Mouse (Mus musculus) liver, postnatal 0 days (tissue): ENCODE measurements around the gene Cfap97. TPM values are rescaled to one million over a fixed set of nuclear protein-coding genes. Genes with fewer than 3 reads are reported as not detected.
"Not testable (repeated sequence)": the region's sequence is repeated elsewhere in the genome, so short reads cannot be mapped to it uniquely, and the experiment has no call there.

Experiments
- ATAC-seq: fragments of 200-750 bp; cut with Nextera tagmentation; 2 replicates; pipeline ENCODE4 v1.8.0; 2017; ENCODE audit warnings: mild to moderate bottlenecking, moderate library complexity
- DNase-seq: peaks from one replicate; pipeline ENCODE4 v3.0.0-alpha.2; 2016
- H3K27ac ChIP-seq: fragments of 300-500 bp; sonication (generic); 2 replicates; pipeline ENCODE4 v1.5.1; 2014; ENCODE audit warnings: antibody characterized with exemption, moderate library complexity, mild to moderate bottlenecking, low read depth
- H3K27me3 ChIP-seq: fragments of 300-500 bp; sonication (generic); 2 replicates; pipeline ENCODE4 v1.6.1; 2014; ENCODE audit warnings: low read length, control low read depth, mixed read lengths; ENCODE audit not compliant: insufficient read depth
- H3K36me3 ChIP-seq: fragments of 300-500 bp; sonication (generic); replicated peaks from 2 replicates; pipeline ENCODE4 v1.6.1; 2014; ENCODE audit warnings: mild to moderate bottlenecking, control low read depth, low read length, moderate library complexity, mixed read lengths; ENCODE audit not compliant: insufficient read depth
- H3K4me1 ChIP-seq: fragments of 300-500 bp; sonication (generic); 2 replicates; pipeline ENCODE4 v1.6.1; 2014; ENCODE audit warnings: antibody characterized with exemption, mild to moderate bottlenecking, control low read depth; ENCODE audit not compliant: insufficient read depth
- H3K4me2 ChIP-seq: fragments of 300-500 bp; sonication (generic); 2 replicates; pipeline ENCODE4 v1.6.1; 2014; ENCODE audit warnings: low read depth, mild to moderate bottlenecking, low read length, moderate library complexity, mixed read lengths
- H3K4me3 ChIP-seq: fragments of 300-500 bp; sonication (generic); 2 replicates; pipeline ENCODE4 v1.5.1; 2014; ENCODE audit warnings: low read depth, low read length
- H3K9ac ChIP-seq: fragments of 300-500 bp; sonication (generic); replicated peaks from 2 replicates; pipeline ENCODE4 v1.6.1; 2014; ENCODE audit warnings: mild to moderate bottlenecking, moderate library complexity
- H3K9me3 ChIP-seq: fragments of 300-500 bp; sonication (generic); 2 replicates; pipeline ENCODE4 v1.6.1; 2016; ENCODE audit warnings: mild to moderate bottlenecking, control low read depth, low read length, mixed read lengths
- CTCF ChIP-seq: sonication (generic); IDR thresholded peaks from 2 replicates; pipeline ENCODE4 v1.5.1; 2016; ENCODE audit warnings: antibody characterized with exemption, low read depth
- EP300 ChIP-seq: IDR thresholded peaks from 2 replicates; pipeline ENCODE4 v1.6.1; 2016; ENCODE audit warnings: antibody characterized with exemption, low read depth, mild to moderate bottlenecking
- WGBS: fragments of 180-500 bp; shearing (Covaris S2); extraction: QIAGEN DNeasy Blood & Tissue Kit; methylation state at CpG from one replicate; pipeline ENCODE4 v1.1.7; 2014; ENCODE audit not compliant: insufficient replicate concordance; 5-methylcytosine and 5-hydroxymethylcytosine counted together
- polyA plus RNA-seq: library from polyadenylated mRNA; unstranded; fragments of >200 nt; fragmentation: Nextera tagmentation; extraction: Ambion mirVana; gene quantifications from 2 replicates; pipeline ENCODE4 v1.2.1, GENCODE M21; 2015

The Cfap97 gene
- polyA plus RNA-seq, 1 experiment from 2014 or later, result 9.2 TPM

DNA sequence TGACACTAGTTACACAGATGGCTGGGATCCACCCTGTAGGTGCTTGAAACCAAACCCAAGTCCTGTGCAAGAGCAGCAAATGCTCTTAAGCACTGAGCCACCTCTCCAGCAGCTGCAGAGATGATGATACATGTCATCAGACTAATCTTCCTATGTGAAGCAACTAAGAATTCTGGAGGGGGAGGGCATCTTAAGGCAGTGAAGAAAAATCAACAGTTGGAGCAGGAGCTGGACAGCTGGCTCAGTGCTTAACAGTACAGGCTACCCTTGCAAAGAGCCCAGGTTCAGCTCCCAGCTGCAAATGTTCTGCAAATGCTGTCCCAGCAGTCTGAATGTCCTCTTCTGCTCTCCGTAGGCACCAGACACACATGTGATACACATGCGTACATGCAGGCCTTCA, 29.1 kb upstream of the Cfap97 start:
- H3K4me3 ChIP-seq, result no peak overlapping the region
- H3K27me3 ChIP-seq, result no peaks in the 10 kb centered on the region
- H3K9ac ChIP-seq, result no peak overlapping the region
- ATAC-seq (no peak), DNase-seq (no peak)
- H3K9me3 ChIP-seq, result no peaks in the 10 kb centered on the region
- H3K36me3 ChIP-seq, result peaks cover 3% of the 10 kb centered on the region; the same call in 1 of the 2 replicates
- H3K4me1 ChIP-seq, result no peaks in the 10 kb centered on the region
- no peak overlapping the region for H3K27ac ChIP-seq
- WGBS, result 92% methylated on average over 2 of the region's 2 CpGs
- no peak overlapping the region for H3K4me2 ChIP-seq
- TF ChIP-seq CTCF (no peak), EP300 (no peak)

DNA sequence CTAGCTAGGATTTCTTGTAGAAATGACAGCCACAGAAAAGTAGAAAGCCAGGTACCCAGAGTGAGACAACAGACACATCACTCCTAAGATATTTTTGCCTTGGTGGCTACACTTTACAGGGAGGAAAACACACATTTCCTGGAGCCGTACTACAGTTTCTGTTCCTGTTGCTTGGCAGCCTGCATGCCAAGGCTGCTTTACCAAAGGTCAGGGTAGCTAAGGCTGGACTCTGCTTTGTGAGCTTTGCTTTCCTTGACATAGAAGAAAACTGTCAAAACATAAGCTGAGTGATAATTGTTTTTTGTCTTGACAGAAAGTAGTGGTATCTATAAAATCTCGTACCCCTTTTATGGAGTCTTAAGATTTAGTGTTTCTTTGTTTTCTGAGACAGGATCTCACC, 21.1 kb upstream of the Cfap97 start:
- WGBS, result 63% methylated on average over 2 of the region's 2 CpGs
- Histone ChIP-seq H3K9me3 (no peaks in the 10 kb centered on the region), H3K4me1 (peaks cover 3% of the 10 kb centered on the region; the same call in 1 of the 2 replicates), H3K27me3 (no peaks in the 10 kb centered on the region), H3K36me3 (no peaks in the 10 kb centered on the region), H3K4me3 (no peak overlapping the region), H3K4me2 (no peak overlapping the region), H3K9ac (no peak overlapping the region), H3K27ac (no peak overlapping the region)
- TF ChIP-seq CTCF, result no peak
- TF ChIP-seq EP300, result no peak
- no peak for DNase-seq
- no peak for ATAC-seq

DNA sequence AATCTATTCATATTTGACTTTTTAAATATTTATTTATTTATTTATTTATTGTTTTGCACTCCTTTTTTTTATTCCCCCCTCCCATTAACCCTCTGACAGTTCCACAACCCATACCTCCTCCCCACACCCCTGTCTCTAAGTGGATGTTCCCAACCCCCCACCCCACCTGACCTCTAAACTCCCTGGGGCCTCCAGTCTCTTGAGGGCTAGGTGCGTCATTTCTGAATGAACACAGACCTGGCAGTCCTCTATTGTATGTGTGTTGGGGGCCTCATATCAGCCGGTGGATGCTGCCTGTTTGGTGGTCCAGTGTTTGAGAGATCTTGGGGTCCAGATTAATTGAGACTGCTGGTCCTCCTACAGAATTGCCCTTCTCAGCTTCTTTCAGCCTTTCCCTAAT, 16.0 kb upstream of the Cfap97 start:
- H3K4me1 ChIP-seq, ATAC-seq, DNase-seq, H3K27ac ChIP-seq, H3K36me3 ChIP-seq, H3K9ac ChIP-seq, H3K4me2 ChIP-seq, H3K9me3 ChIP-seq, H3K27me3 ChIP-seq, H3K4me3 ChIP-seq: not testable (repeated sequence)
- WGBS, result 92% methylated on average over 2 of the region's 2 CpGs

DNA sequence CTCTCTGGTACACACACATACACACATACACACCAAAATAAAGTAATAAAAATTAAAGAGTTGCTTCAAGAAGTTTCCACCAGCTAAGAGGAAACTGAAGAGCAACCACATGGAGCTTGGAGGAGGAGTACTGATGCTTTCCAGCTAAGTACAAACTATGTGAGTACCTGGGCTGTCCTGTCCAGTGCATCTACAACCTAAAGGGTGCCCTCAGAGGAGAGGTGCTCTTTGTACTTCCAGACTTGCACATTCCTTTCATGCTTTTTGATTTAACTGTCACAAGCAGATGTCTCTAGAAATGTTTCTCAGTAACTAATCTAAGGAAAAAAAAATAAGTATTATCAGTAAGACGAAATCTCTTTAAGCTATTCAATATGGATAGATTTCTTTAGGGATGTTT, 14.2 kb upstream of the Cfap97 start:
- H3K27ac ChIP-seq, result no peak overlapping the region
- TF ChIP-seq CTCF, result no peak
- no peak for TF ChIP-seq EP300
- H3K4me2 ChIP-seq, result no peak overlapping the region
- no peak overlapping the region for H3K4me3 ChIP-seq
- no peaks in the 10 kb centered on the region for H3K27me3 ChIP-seq
- no peak overlapping the region for H3K9ac ChIP-seq
- no peak for ATAC-seq
- no peaks in the 10 kb centered on the region for H3K9me3 ChIP-seq
- no peaks in the 10 kb centered on the region for H3K4me1 ChIP-seq
- no peak for DNase-seq
- H3K36me3 ChIP-seq, result no peaks in the 10 kb centered on the region
- WGBS, result 78% methylated on average over 1 of the region's 1 CpGs

DNA sequence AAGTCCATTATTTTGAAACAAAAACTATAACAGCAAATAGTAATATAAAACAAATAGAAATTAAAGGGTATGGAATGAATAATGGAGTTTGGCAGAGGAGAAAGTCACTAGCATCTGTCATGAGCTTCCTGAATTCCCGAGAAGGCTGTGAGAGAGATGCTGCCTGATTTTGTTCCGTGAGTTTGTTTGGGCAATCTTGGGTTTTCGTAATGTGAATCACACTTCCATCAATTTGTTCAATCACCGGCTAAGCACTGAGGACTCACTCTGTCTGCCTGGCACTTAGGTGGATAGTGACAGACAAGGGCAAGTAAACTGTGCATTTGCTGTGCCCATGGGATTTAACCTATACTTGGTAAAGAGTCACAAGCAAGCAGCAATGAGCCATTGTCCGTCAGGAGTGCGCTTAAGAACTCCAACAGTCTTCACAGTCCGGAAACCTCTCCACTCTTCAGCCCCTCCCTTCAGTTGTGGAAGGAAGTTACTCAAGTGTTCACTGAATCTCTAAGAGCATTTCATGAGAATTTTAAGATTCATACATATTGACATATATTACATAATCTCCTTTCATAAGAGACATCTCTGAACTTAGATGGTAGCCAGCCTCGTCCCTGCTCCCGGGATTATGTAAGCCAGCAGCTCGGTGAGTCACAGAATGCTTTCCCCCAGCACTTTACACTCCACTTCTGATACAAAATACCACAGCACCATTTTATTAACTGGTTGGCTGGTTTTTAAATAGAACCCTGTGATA, 13.6 kb upstream of the Cfap97 start:
- no peaks in the 10 kb centered on the region for H3K9me3 ChIP-seq
- no peaks in the 10 kb centered on the region for H3K27me3 ChIP-seq
- no peak overlapping the region for H3K4me3 ChIP-seq
- ATAC-seq (no peak), DNase-seq (no peak)
- no peaks in the 10 kb centered on the region for H3K36me3 ChIP-seq
- 65% methylated on average over 10 of the region's 10 CpGs for WGBS
- 0 out of 2 replicates have a peak overlapping the region, but pooled peaks have one; percentile 3 for H3K4me2 ChIP-seq
- H3K9ac ChIP-seq, result no peak overlapping the region
- TF ChIP-seq CTCF (no peak), EP300 (no peak)
- H3K4me1 ChIP-seq, result no peaks in the 10 kb centered on the region
- H3K27ac ChIP-seq, result no peak overlapping the region

DNA sequence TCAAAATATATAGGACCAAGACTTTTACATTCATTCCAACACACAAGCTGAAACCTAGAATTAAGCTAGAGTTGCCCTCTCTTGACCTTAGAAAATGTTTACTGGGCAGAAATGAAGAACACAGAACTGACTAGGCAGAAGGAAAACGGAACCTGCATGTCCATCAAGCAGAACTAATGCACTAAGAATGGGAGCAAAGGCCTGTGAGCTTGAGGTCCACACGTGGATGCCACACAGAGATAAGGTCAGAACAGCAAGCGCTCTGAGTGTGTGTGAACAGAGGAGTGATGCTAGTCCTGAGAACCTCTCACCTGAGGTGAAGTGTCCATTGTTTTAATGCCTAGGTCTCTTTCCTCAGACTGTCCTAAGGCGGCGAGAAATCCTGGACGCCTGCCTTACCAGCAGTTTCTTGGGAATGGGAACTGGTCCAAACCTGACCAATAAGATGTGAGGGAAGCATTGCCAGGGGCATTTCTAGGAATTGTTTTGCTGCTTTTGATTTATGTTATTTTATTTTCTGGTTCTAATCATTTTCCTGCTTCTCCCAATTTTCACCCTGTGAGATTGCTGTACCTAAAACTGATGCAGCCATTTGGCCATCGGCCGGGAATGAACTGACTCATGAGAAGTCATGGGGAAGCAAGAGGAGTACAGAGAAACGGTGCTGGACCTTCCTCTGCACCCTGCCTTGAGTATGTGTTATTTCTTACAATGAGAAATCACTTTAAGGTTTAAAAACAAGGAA, 11.0 kb upstream of the Cfap97 start:
- TF ChIP-seq CTCF (no peak), EP300 (no peak)
- peak; percentile 47 for ATAC-seq
- Histone ChIP-seq H3K4me2 (no peak overlapping the region), H3K36me3 (no peaks in the 10 kb centered on the region), H3K27ac (no peak overlapping the region), H3K4me3 (no peak overlapping the region), H3K27me3 (no peaks in the 10 kb centered on the region), H3K9me3 (no peaks in the 10 kb centered on the region), H3K4me1 (peaks cover 4% of the 10 kb centered on the region), H3K9ac (no peak overlapping the region)
- 75% methylated on average over 9 of the region's 9 CpGs for WGBS
- DNase-seq, result no peak
